Mouse (Mus musculus) neural tube, embryonic 14.5 days (tissue): ENCODE data around the gene Olfr57. TPM values are rescaled to one million over a fixed set of nuclear protein-coding genes. Genes with fewer than 3 reads are reported as not detected.
"Not testable (repeated sequence)": the region's sequence is repeated elsewhere in the genome, so short reads cannot be mapped to it uniquely, and the experiment has no call there.

Source experiments
- ATAC-seq: fragments of 200-750 bp; cut with Nextera tagmentation; 2 replicates; pipeline ENCODE4 v1.8.0; 2017; ENCODE audit warnings: low read depth, mild to moderate bottlenecking, moderate TSS enrichment, moderate library complexity
- H3K27ac ChIP-seq: fragments of 300-500 bp; sonication (generic); 2 replicates; pipeline ENCODE4 v1.5.1; 2014; ENCODE audit warnings: low read depth, mild to moderate bottlenecking, control low read depth, low read length, moderate library complexity, mixed read lengths
- H3K27me3 ChIP-seq: fragments of 300-500 bp; sonication (generic); 2 replicates; pipeline ENCODE4 v1.6.1; 2014; ENCODE audit warnings: low read length; ENCODE audit not compliant: control insufficient read depth, insufficient read depth
- H3K36me3 ChIP-seq: fragments of 300-500 bp; sonication (generic); 2 replicates; pipeline ENCODE4 v1.6.1; 2014; ENCODE audit warnings: low read length, mixed read lengths; ENCODE audit not compliant: control insufficient read depth, insufficient read depth
- H3K4me1 ChIP-seq: fragments of 300-500 bp; sonication (generic); 2 replicates; pipeline ENCODE4 v1.6.1; 2014; ENCODE audit warnings: low read length; ENCODE audit not compliant: control insufficient read depth, insufficient read depth
- H3K4me2 ChIP-seq: fragments of 300-500 bp; sonication (generic); 2 replicates; pipeline ENCODE4 v1.6.1; 2014; ENCODE audit warnings: mild to moderate bottlenecking, low read depth, low read length, control low read depth
- H3K4me3 ChIP-seq: fragments of 300-500 bp; sonication (generic); 2 replicates; pipeline ENCODE4 v1.5.1; 2014; ENCODE audit warnings: low read depth, low read length, control low read depth, mixed read lengths
- H3K9ac ChIP-seq: fragments of 300-500 bp; sonication (generic); replicated peaks from 2 replicates; pipeline ENCODE4 v1.6.1; 2014; ENCODE audit warnings: low read depth, mild to moderate bottlenecking, control low read depth, low read length, mixed read lengths
- H3K9me3 ChIP-seq: fragments of 300-500 bp; sonication (generic); 2 replicates; pipeline ENCODE4 v1.6.1; 2016; ENCODE audit warnings: low read length; ENCODE audit not compliant: control insufficient read depth
- WGBS: fragments of 180-500 bp; shearing (Covaris S2); extraction: QIAGEN DNeasy Blood & Tissue Kit; methylation state at CpG from one replicate; pipeline ENCODE4 v1.1.7; 2014; 5-methylcytosine and 5-hydroxymethylcytosine counted together
- polyA plus RNA-seq: library from polyadenylated mRNA; unstranded; fragments of >200 nt; fragmentation: Nextera tagmentation; extraction: Ambion mirVana; gene quantifications from 2 replicates; pipeline ENCODE4 v1.2.1, GENCODE M21; 2014

Gene Olfr57
- 0.49 and 0.76 TPM in 2 replicates for polyA plus RNA-seq

GRCm38 (mm10) chr10:79028441-79028840 is at the start of gene Olfr57:
TSS of gene Olfr57 (plus strand) at chr10:79028741.
- H3K4me3 ChIP-seq: no peak within 1 kb of the TSS
- no peaks in the 10 kb centered on the region for H3K4me1 ChIP-seq
- H3K36me3 ChIP-seq: no peaks in the 10 kb centered on the region
- no peak for ATAC-seq
- no peaks in the 10 kb centered on the region for H3K9me3 ChIP-seq
- no peaks in the 10 kb centered on the region for H3K27me3 ChIP-seq
- no peak within 1 kb of the TSS for H3K4me2 ChIP-seq
- no peak within 1 kb of the TSS for H3K27ac ChIP-seq
- H3K9ac ChIP-seq: no peak within 1 kb of the TSS

GRCm38 (mm10) chr10:78980750-78981149 is 47.8 kb upstream of the Olfr57 start, which contains the start of gene Olfr1352:
TSS of gene Olfr1352 (plus strand) at chr10:78981050.
- H3K9ac ChIP-seq: no peak within 1 kb of the TSS
- no peak within 1 kb of the TSS for H3K27ac ChIP-seq
- H3K4me3 ChIP-seq: no peak within 1 kb of the TSS
- H3K4me1 ChIP-seq: no peaks in the 10 kb centered on the region
- H3K27me3 ChIP-seq: no peaks in the 10 kb centered on the region
- no peak for ATAC-seq
- H3K4me2 ChIP-seq: no peak within 1 kb of the TSS
- H3K9me3 ChIP-seq: no peaks in the 10 kb centered on the region
- no peaks in the 10 kb centered on the region for H3K36me3 ChIP-seq

- H3K4me1 ChIP-seq: no peaks in the 10 kb centered on the region
- no peaks in the 10 kb centered on the region for H3K9me3 ChIP-seq
- no peak within 1 kb of the TSS for H3K4me3 ChIP-seq
- H3K27me3 ChIP-seq: no peaks in the 10 kb centered on the region
- H3K36me3 ChIP-seq: no peaks in the 10 kb centered on the region
- H3K9ac ChIP-seq: no peak within 1 kb of the TSS
- 81% methylated on average over 1 of the region's 1 CpGs for WGBS
- H3K4me2 ChIP-seq: no peak within 1 kb of the TSS
- H3K27ac ChIP-seq: no peak within 1 kb of the TSS
- ATAC-seq: no peak
These were observed 16.4 kb upstream of the Olfr57 start, which contains the start of gene Olfr1351 for GRCm38 (mm10) chr10:79012172-79012571. TSS of gene Olfr1351 (plus strand) at chr10:79012472.

- H3K4me1 ChIP-seq, H3K9me3 ChIP-seq, ATAC-seq, H3K36me3 ChIP-seq, H3K4me2 ChIP-seq, H3K9ac ChIP-seq, H3K4me3 ChIP-seq, H3K27me3 ChIP-seq, H3K27ac ChIP-seq: not testable (repeated sequence)
- WGBS: 91% methylated on average over 2 of the region's 2 CpGs
These were observed 13.9 kb downstream of the Olfr57 start for GRCm38 (mm10) chr10:79042457-79042856.

- WGBS: 86% methylated on average over 3 of the region's 3 CpGs
- ATAC-seq, H3K9ac ChIP-seq, H3K27ac ChIP-seq, H3K9me3 ChIP-seq, H3K4me3 ChIP-seq, H3K27me3 ChIP-seq, H3K4me1 ChIP-seq, H3K36me3 ChIP-seq, H3K4me2 ChIP-seq: not testable (repeated sequence)
These were observed 28.8 kb downstream of the Olfr57 start for GRCm38 (mm10) chr10:79057370-79057769.

Other genes starting within 250 kb of the Olfr57 start
- gene Slc1a6, start 248.2 kb upstream of the Olfr57 start, polyA plus RNA-seq: 10.3 and 10.8 TPM in 2 replicates
- not detected in 2 replicates for gene Olfr1356, start 176.6 kb upstream of the Olfr57 start, polyA plus RNA-seq
- gene Olfr1355, start 153.2 kb upstream of the Olfr57 start, polyA plus RNA-seq: not detected in 2 replicates
- gene Olfr1354, start 115.6 kb upstream of the Olfr57 start, polyA plus RNA-seq: not detected in 2 replicates
- gene Olfr8, start 78.1 kb upstream of the Olfr57 start, polyA plus RNA-seq: not detected in 2 replicates
- gene Olfr1353, start 65.4 kb upstream of the Olfr57 start, polyA plus RNA-seq: not detected in 2 replicates
- not detected in 2 replicates for gene Olfr1352, start 47.7 kb upstream of the Olfr57 start, polyA plus RNA-seq
- not detected in 2 replicates for gene Olfr1351, start 16.3 kb upstream of the Olfr57 start, polyA plus RNA-seq
- 55.8 and 57.0 TPM in 2 replicates for gene 2610008E11Rik, start 68.9 kb downstream of the Olfr57 start, polyA plus RNA-seq
- not detected in 2 replicates for gene Vmn2r80, start 120.0 kb downstream of the Olfr57 start, polyA plus RNA-seq
- gene Vmn2r81, start 219.0 kb downstream of the Olfr57 start, polyA plus RNA-seq: not detected in 2 replicates